17 mouse cellular contexts compared by ENCODE assay signal in the genomic region with DNA sequence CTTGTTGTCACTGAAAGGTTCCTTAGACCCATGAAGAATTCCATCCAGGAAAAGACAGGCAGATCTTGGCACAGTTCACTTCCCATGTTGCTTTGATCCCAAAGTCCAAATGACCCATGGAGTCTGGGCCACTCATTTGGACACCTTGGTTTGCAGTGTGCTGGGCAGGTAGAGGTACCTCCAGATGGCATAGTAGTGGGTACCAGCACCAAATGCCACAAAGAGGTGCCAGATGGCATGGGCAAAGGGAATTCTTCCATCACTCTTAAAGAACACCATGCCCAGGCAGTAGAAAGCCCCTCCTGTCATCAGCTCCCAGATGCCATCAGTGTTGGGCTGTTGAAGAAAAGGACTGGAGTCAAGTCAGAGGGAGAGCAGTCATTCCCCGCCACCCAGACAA.
DNase-seq lines count a peak whose midpoint lies in the region.
"Had no signal": no experiment of that assay in that cellular context is flagged by ENCODE, and none has a peak within 500 bp of the region (broad histone marks: within the 10 kb centered on the region; RNA-seq: fewer than 3 reads in every experiment).

No protein-coding gene starts in this region.

- peak; percentile 50 to 57 for DNase-seq in cerebellum, postnatal 10 days
- DNase-seq in cerebellum, postnatal 4 days (ENCODE audit: low spot score in 2 of 2) = no peak
- DNase-seq in cerebellum, postnatal 14 days = peak; percentile 58 to 71
- DNase-seq in cerebellum, adult 11-12 months = no peak
- peak; percentile 46 to 51 for DNase-seq in cerebellum, postnatal 25 days
- no peak for DNase-seq in cerebellum, adult 8-10 months
- peak; percentile 27 for DNase-seq in brain, adult 2 months (ENCODE audit: low read depth, low spot score)
- no peak for DNase-seq in urinary bladder, adult 18-20 months (ENCODE audit: low spot score in 2 of 2)
- DNase-seq: adrenal gland, adult 2 months; adrenal gland, adult 8-10 months; adrenal gland, postnatal 10 days; adrenal gland, postnatal 14 days; adrenal gland, postnatal 25 days; adrenal gland, postnatal 36 days; B cell, adult 2 months; cerebellum, adult 11 months; cerebellum, adult 18-20 months had no signal

Comparison
In these comparisons a context has a peak if more than half of its experiments do, and no peak if none do; other contexts are left out.
1. DNase-seq: peak in cerebellum, postnatal 10 days (2 of 2), cerebellum, postnatal 14 days (2 of 2), cerebellum, postnatal 25 days (2 of 2) and brain, adult 2 months (single experiment); none in cerebellum, postnatal 4 days (0 of 2), cerebellum, adult 11-12 months (single experiment), cerebellum, adult 8-10 months (single experiment) and urinary bladder, adult 18-20 months (0 of 2).